Mouse (Mus musculus) layer of hippocampus, postnatal 25 days (tissue): ENCODE results near the gene Tmem207. TPM values are rescaled to one million over a fixed set of nuclear protein-coding genes. Genes with fewer than 3 reads are reported as not detected.

Experiments
- DNase-seq, 2 experiments: peaks; one replicate each; pipeline ENCODE4 v3.0.0; 2022; ENCODE audit warnings: mixed read lengths in 2 of 2, low spot score in 1 of 2; ENCODE audit errors: extremely low spot score in 1 of 2
- total RNA-seq, 2 experiments: library from RNA; stranded (reverse); gene quantifications; 2 replicates each; pipeline ENCODE4 v1.2.3; 2021

Tmem207 gene
- total RNA-seq, 2 experiments from 2014 or later = not detected

DNA sequence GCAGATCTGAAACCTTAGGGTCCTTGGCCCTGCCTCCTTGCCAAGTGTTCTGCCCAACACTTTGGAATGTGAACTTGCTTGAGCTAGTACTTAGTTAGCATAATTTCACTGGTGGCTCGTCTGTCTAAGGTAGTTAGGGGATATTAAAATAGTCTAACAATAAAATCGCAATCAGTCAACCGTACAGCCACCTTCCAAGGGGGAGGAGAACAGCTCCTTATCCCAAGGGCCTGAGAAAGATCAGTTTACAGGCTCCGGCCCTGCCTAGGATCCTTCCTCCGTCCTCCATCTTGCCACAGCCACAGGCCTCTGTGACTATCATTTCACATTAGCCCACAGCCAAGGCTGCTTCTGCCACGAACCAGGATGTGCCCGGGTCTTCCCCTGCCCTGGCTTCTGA, 63.7 kb downstream of the Tmem207 start, which contains the start of gene Cldn16:
Gene Cldn16 (plus strand): TSS at position 301 of the 400 bp plus-strand sequence.
- no peak for DNase-seq

DNA sequence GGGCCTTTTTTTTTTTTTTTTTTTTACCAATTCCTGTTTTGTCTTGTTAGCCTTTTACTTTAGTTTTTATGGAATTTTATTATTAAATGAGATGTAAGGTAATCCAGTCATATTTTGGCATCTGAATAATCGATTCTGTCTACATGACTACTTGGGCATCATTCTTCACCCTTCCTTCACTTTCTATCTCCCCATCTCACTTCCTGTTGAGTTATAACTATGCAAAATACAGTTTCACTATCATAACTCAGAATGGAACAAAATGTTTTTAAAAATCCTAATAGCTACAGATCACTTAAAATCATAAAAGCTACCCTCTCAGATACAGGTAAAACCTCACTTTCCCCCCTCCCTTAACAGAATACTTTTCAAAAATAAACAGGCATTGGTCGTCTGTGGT, 70.4 kb downstream of the Tmem207 start:
- no peak for DNase-seq

- no peak for DNase-seq
Observed at GRCm38 (mm10) chr16:26454163-26454562, 72.4 kb downstream of the Tmem207 start.

Other genes starting within 250 kb of the Tmem207 start
- gene Cldn1, start 154.9 kb downstream of the Tmem207 start, total RNA-seq = 1 to 10 TPM; 1.5 to 1.6 TPM
- gene Cldn16, start 63.6 kb downstream of the Tmem207 start, total RNA-seq = not detected
- gene Il1rap, start 54.9 kb upstream of the Tmem207 start, total RNA-seq = 10 to 100 TPM; 63.8 to 78.6 TPM